In the genomic region with DNA sequence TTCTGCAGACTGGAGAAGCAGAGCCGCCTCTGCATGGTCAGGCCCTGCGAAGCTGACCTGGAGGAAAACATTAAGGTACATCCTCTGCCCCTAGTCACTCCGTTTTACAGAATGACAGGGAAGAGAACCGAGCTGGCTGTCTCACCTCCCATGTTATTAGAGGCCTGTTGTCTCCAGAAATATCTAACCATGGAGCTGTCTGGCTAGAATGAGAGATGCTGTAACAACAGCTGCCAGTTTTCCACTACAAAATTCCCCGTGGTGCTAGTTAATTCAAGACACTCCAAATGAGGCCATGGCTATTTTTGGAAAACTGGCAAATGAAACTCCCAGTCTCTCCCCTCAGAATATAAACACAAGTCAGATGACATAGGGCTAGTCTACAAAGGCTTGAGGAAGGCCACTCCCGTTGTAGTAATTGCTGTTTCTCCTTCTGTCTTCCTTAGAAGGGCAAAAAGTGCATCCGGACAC, we compare ENCODE assay signal across 8 mouse cellular contexts. TPM values are rescaled to one million over a fixed set of nuclear protein-coding genes. Genes with fewer than 3 reads are reported as not detected.
DNase-seq lines count a peak whose midpoint lies in the region; ATAC-seq and TF ChIP-seq lines count a peak whose summit lies in the region.

No protein-coding gene starts in this region.

- peak overlapping the region; percentile 61 for H3K4me2 ChIP-seq in intestine, embryonic 14.5 days (ENCODE audit: low read length)
- peak overlapping the region; percentile 61 for H3K4me2 ChIP-seq in neural tube, embryonic 11.5 days (ENCODE audit: low read depth)

- no peak overlapping the region for H3K9ac ChIP-seq in liver, adult 2 months (ENCODE audit: low read depth, low read length)
- H3K9ac ChIP-seq in intestine, embryonic 14.5 days (ENCODE audit: low read length) = peak overlapping the region; percentile 73
- H3K9ac ChIP-seq in neural tube, embryonic 11.5 days (ENCODE audit: low read length) = no peak overlapping the region

- no peak for TF ChIP-seq POLR2A in liver, adult 2 months (IDR thresholded peaks at IDR 0.05; ENCODE audit: extremely low read depth, insufficient read depth, low read length)

- no peaks in the 10 kb centered on the region for H3K4me1 ChIP-seq in liver, adult 2 months (ENCODE audit: control insufficient read depth, insufficient read depth, low read length)
- H3K4me1 ChIP-seq in intestine, embryonic 14.5 days (replicated peaks; ENCODE audit: control insufficient read depth, insufficient read depth, low read length) = peaks cover 31% of the 10 kb centered on the region
- peaks cover 4% of the 10 kb centered on the region; the same call in 1 of the 2 replicates for H3K4me1 ChIP-seq in neural tube, embryonic 11.5 days (ENCODE audit: control insufficient read depth, insufficient read depth, low read length)

- H3K4me3 ChIP-seq in liver, adult 2 months (ENCODE audit: insufficient read depth, low read depth, low read length) = peak overlapping the region; percentile 63
- H3K4me3 ChIP-seq in intestine, embryonic 14.5 days (ENCODE audit: low read depth, low read length) = peak overlapping the region; percentile 69
- H3K4me3 ChIP-seq in neural tube, embryonic 11.5 days (ENCODE audit: low read depth, low read length) = peak overlapping the region; percentile 76

- TF ChIP-seq CTCF in liver, adult 2 months (IDR thresholded peaks at IDR 0.05; ENCODE audit: low read depth, low read length) = no peak

- H3K9me3 ChIP-seq in intestine, embryonic 14.5 days (ENCODE audit: control insufficient read depth, low read length) = no peaks in the 10 kb centered on the region
- no peaks in the 10 kb centered on the region for H3K9me3 ChIP-seq in neural tube, embryonic 11.5 days (ENCODE audit: control insufficient read depth, low read length)

- no peak overlapping the region for H3K27ac ChIP-seq in liver, adult 2 months (replicated peaks; ENCODE audit: insufficient read depth, low read depth, low read length)
- H3K27ac ChIP-seq in intestine, embryonic 14.5 days (ENCODE audit: low read depth) = peak overlapping the region; percentile 91
- H3K27ac ChIP-seq in neural tube, embryonic 11.5 days (ENCODE audit: low read depth, low read length) = no peak overlapping the region

- no peaks in the 10 kb centered on the region for H3K79me2 ChIP-seq in liver, adult 2 months (ENCODE audit: control insufficient read depth, insufficient read depth, low read length)

- ATAC-seq in intestine, embryonic 14.5 days (replicated peaks; ENCODE audit: low FRiP score, low TSS enrichment, low read depth) = no peak
- no peak for ATAC-seq in neural tube, embryonic 11.5 days (ENCODE audit: insufficient read depth, low FRiP score, low TSS enrichment)
- ATAC-seq in megakaryocyte-erythroid progenitor cell, adult 5-6 weeks (replicated peaks; ENCODE audit: low FRiP score, low TSS enrichment, poor library complexity, severe bottlenecking) = no peak

- peak; percentile 23 for DNase-seq in liver, adult 2 months (ENCODE audit: extremely low read depth, low read depth, low spot score)
- no peak for DNase-seq in liver
- DNase-seq in gastrocnemius, postnatal 10 days = peak; percentile 14
- no peak for DNase-seq in intestine, embryonic 14.5 days (ENCODE audit: low spot score)
- no peak for DNase-seq in neural tube, embryonic 11.5 days (ENCODE audit: low spot score)
- no peak for DNase-seq in c-Kit-positive CD71-positive TER-119-positive erythroid progenitor cells, embryonic 14.5 days (ENCODE audit: low spot score)
- DNase-seq in yolk sac, embryonic 10.5 days (ENCODE audit: low spot score) = no peak

- no peaks in the 10 kb centered on the region for H3K36me3 ChIP-seq in liver, adult 2 months (ENCODE audit: control insufficient read depth, insufficient read depth, low read length)
- no peaks in the 10 kb centered on the region for H3K36me3 ChIP-seq in intestine, embryonic 14.5 days (ENCODE audit: control insufficient read depth, insufficient read depth, low read length)
- H3K36me3 ChIP-seq in neural tube, embryonic 11.5 days (ENCODE audit: control insufficient read depth, insufficient read depth, low read length) = no peaks in the 10 kb centered on the region

- no peaks in the 10 kb centered on the region; the same call in 1 of the 2 replicates for H3K27me3 ChIP-seq in liver, adult 2 months (ENCODE audit: control insufficient read depth, insufficient read depth, low read length)
- no peaks in the 10 kb centered on the region for H3K27me3 ChIP-seq in intestine, embryonic 14.5 days (replicated peaks; ENCODE audit: control insufficient read depth, insufficient read depth, low read length)
- H3K27me3 ChIP-seq in neural tube, embryonic 11.5 days (ENCODE audit: control insufficient read depth, insufficient read depth, low read length) = no peaks in the 10 kb centered on the region

- 78% methylated on average over 7 of the region's 7 CpGs for WGBS in liver, adult 2 months
- WGBS in intestine, embryonic 14.5 days = 41% methylated on average over 7 of the region's 7 CpGs
- 69% methylated on average over 7 of the region's 7 CpGs for WGBS in neural tube, embryonic 11.5 days

RNA-seq across cellular contexts. Expression of gene Ccn2, which starts 1.7 kb away (rescaled TPM):
- total RNA-seq in liver, adult 2 months (2014; rRNA removed) = 6.6 and 20.5 TPM in 2 replicates
- polyA plus RNA-seq in liver, adult 2 months (2012; rRNA removed) = 4.0 and 4.4 TPM in 2 replicates
- 10 to 100 TPM; 34.5 to 64.3 TPM for total RNA-seq in gastrocnemius, postnatal 10 days (2021)
- 11.5 and 14.7 TPM in 2 replicates for polyA plus RNA-seq in intestine, embryonic 14.5 days (2014; fragmentation: Nextera tagmentation; extraction: Ambion mirVana)
- 3.3 and 4.9 TPM in 2 replicates for polyA plus RNA-seq in neural tube, embryonic 11.5 days (2014; fragmentation: Nextera tagmentation; extraction: Ambion mirVana)
- not detected in 2 replicates for total RNA-seq in megakaryocyte-erythroid progenitor cell, adult 5-6 weeks (2014; fragmentation: Nextera tagmentation)
- total RNA-seq in megakaryocyte-erythroid progenitor cell, adult 5-6 weeks (2017) = not detected in 2 replicates

Comparison
In these comparisons a context has a peak if more than half of its experiments do, and no peak if none do; other contexts are left out.
1. DNase-seq: peak in liver, adult 2 months (single experiment) and gastrocnemius, postnatal 10 days (single experiment); none in liver (single experiment), intestine, embryonic 14.5 days (single experiment), neural tube, embryonic 11.5 days (single experiment), c-Kit-positive CD71-positive TER-119-positive erythroid progenitor cells, embryonic 14.5 days (single experiment) and yolk sac, embryonic 10.5 days (single experiment).
2. Peak in every context shown above with its lines, with median percentiles within 50 percentile points of each other: H3K4me3 ChIP-seq.